Mouse (Mus musculus) adrenal gland (tissue): Measurements from ENCODE around the gene Fgf12.

ENCODE experiments used
- intact Hi-C: fragments of 180-260 bp; cut with DNase I; formaldehyde crosslinking; loops from one replicate; pipeline ENCODE4 v1.15.1; 2025

Gene Fgf12

DNA sequence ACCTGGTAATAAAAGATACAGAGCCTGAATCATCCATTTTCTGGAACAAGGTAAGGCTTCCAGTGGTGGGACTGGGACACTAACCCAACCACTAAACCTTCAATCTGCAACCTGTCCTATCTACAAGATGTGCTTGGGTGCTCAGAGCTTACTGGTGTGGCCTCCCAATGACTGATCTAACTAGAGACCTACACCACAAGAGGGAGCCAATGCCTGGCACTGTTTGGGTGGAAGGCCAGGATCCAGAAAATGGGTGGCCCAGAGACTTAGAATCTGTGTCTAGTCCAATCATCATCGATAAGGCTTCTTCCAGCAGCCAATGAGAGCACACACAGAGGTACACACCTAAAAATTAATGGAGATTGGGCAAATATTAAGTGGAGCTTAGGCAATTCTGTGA is 414.9 kb downstream of the Fgf12 start:
- intact Hi-C loops = loop anchor here (5.0 kb wide), 1 partner anchor 149 kb away; no protein-coding TSS in a partner anchor

DNA sequence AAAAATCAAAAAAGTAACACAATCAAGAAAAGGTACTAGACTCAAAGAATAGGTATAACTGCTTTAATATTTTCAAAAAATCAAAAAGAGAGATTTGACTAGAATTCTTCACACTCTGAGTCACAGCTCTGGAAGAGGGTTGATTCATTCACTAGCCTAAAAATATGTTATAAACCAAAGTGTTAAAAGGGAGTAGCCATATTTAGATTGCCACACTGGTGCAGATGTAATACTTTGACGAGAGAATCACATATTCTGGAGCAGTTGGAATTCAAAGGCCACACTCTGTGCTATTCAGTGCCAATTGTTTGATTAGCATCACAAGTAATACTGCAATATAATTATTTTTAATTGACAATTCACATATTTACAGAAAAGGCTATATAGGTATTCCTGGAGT is 416.2 kb downstream of the Fgf12 start:
- intact Hi-C loops = loop anchor here (5.0 kb wide), 1 partner anchor 151 kb away; no protein-coding TSS in a partner anchor

DNA sequence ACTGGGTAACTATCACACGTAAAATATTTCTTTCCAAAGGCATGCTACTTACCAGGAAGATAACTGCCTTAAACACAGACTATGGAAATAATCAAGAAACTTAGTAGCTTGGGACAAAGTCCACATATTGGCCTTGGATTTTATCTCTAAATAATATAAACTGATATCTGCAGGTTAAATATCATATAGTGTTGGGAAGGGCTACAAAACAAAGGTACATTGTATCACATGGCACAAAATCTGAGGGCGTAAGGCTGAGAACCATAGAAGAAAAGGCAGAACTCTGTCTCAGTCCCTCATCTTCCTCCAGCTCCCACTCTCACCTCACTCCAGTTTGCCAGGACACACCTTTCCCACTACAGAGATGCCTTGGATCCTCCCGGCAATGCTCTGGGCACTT is 417.8 kb downstream of the Fgf12 start:
- intact Hi-C loops = loop anchor here (5.0 kb wide), 1 partner anchor 152 kb away; no protein-coding TSS in a partner anchor

DNA sequence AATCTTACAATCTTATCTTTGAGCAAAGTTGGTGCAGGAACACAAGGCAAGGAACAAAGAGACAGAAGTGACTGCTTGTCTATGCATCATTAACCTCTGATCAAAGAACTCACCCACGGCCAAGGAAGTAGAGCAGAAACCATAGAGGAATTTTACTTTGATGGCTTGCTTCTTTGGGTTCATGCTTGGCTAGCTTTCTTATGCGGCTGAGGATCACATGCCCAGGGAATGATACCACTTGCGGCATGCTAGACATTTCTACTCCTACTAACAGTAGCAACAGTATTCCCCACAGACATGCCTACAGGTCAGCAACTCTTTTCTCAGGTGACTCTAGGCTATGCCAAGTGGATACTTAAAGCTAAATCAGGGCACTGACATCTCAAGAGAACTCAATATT is 429.3 kb downstream of the Fgf12 start:
- intact Hi-C loops = no loop called here

DNA sequence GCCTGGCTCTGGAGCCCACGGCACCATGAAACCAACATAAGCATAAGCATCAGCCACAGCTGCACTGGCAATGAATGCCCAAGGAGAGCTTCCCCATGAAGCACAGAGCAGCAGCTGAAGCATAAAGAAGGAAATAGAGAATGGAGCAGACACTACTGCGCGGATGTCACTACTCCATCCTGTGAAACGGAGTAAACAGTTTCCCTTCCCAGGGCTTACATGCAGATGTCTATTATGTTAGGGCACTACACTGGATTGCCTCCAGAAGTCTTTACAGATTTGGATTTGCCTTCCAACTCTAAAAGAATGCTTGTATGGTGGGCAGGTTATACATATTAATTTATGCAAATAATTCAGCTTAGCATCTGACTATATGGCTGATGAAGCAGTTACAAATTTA is 441.2 kb downstream of the Fgf12 start:
- intact Hi-C loops = no loop called here

DNA sequence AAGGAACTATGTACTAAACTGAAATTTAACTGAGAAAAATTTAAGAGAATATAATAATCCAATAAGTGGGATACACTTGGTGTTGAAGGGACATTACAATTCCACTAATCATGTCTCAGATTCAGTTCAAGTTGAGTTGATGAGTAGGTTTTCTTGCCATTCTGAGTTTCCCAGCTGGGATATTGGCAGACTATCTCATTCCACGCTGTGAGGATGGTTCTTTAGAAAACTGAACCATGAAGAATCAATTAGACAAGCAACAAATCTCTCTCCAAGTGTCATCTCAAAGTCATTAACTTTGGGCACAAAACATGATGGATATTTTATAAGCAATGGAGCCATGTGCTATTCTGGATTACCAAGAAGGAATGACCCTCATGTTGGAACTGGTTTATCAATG is 449.0 kb downstream of the Fgf12 start:
- intact Hi-C loops = no loop called here

DNA sequence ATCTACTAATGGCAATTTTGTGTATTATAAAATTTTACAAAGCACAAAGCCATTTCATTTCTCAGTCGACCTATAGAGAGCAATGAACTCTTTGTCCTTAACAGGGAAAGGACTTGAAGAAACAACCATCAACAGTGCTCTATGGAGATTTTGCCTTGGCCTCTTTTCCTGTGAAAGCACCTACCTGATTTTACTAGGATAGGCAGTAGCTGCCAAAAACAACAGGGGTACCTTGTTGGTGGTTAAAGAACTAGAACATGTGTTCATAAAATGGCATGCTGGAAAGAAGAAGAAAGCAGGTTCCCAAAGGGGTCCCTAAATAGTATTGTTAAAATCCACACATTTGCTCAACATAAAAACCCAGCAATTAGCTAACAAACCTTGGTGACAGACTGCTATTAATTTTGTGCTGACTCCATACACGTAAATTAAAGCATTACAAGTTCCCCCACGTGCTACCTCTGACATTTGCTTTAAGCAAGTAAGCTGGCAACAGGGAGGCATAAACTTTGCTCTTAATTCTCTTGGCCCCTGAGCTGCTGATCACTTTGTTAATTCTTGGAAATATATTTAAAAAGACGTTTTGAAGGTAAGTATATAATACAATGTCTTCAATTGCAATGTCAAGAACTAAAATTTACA is 463.1 kb downstream of the Fgf12 start:
- intact Hi-C loops = no loop called here

DNA sequence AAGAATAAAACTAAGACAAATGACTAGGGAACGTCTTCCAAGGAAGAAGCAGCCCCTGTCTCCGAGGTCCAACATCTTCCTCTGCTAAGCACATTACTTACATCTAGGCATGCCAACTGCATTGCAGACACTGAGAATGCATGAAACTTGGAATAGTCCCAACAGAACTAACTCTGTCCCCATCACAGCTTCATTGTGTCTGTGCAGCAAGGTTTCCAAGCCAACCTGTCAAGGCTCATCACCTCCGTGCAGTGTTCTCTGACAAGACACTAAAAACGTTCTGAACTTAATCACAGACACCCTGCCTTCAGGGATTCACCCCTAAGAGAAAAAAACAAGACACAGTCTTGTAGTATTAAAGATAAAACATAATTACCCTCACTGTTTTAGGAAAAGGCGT is 495.0 kb downstream of the Fgf12 start:
- intact Hi-C loops = no loop called here

DNA sequence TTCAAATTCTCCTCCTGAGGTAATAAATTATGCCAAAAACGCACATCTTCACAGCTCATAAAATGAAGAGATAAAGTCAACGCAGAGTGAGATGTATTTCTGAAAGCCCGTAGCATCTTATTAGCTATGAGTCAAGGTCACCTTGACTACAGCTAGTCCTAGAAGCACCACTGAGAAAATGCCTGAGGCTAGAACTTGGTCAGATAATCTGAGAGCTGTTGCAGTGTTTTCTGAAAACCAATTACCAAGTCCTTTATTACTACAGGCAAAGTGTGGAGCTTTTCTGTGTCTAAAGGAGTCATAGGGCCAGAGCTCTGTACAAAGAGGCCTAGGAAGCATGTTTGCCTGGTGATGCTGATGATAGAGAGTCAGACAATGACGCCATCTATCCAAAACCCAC is 498.6 kb downstream of the Fgf12 start:
- intact Hi-C loops = no loop called here

DNA sequence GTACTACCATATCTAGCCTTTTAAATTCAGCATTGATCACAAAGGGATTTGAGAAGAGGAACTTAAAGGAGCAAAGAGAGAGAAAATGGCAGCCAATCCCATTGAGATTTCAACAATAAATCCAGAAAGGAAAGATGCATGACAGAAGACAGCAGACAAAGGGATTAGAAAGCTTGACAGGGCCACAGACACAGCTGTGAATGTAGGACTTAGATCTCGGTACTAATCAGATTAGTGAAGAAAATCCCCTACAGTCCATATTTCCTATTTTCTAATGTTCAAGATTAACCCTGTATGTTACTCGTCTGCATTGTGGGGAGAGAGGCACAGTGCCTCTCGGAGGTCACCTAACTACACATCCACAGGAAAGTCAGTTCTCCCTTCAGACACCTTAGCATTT is 500.9 kb downstream of the Fgf12 start:
- intact Hi-C loops = no loop called here

DNA sequence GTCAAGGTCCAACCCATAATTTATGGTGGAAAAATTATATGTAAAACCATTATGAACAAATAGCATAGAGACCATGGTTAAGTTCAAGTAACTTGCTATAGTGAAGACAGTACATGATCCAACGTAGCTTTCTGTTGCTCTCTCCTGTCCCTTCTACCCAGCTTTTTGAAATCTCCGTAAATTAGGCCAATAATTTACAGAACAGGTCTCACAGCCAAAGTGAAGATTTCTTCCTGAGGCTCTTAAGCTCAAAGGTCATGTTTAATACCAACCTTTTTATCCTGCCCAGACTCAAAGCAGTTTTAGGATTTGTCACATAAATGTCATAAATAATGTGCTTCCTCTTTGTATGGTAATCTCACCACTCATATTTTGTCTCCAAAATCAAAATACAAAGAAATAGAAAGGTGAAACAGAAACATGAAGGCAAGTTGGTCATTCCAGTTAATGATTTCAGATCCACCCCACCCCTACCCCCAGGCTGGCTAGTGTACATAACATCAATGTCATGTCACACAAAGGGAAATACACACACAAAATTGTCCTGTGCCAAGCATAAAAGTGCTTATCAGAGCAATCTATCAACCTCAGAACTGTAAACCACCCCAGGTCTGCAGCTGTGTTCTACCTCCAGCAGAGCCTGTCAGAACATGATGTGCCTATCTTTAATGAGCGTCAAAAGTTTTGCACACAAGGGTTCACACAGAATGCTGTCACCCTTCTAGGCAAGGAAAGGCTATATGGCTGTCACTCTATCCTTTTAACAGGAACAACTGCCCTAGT is 509.8 kb downstream of the Fgf12 start:
- intact Hi-C loops = no loop called here

DNA sequence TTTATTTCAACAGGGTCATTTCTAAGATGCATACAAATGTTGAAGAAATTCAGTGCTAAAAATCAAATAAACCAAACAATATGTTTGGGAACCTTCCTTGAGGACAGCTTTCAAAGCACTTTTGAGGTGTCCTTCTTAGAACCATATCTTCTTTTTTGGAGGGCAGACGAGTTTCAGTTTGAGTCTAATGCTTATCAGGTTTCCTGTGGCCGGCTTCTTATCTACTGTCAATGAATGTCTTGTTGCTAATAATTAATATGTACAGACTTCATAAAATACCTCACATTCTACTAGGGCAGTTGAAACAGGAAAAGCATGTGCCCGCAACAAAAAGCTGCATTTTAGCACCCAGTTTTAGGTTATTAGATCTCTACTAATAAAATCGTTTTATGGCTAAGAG is 513.5 kb downstream of the Fgf12 start:
- intact Hi-C loops = no loop called here

DNA sequence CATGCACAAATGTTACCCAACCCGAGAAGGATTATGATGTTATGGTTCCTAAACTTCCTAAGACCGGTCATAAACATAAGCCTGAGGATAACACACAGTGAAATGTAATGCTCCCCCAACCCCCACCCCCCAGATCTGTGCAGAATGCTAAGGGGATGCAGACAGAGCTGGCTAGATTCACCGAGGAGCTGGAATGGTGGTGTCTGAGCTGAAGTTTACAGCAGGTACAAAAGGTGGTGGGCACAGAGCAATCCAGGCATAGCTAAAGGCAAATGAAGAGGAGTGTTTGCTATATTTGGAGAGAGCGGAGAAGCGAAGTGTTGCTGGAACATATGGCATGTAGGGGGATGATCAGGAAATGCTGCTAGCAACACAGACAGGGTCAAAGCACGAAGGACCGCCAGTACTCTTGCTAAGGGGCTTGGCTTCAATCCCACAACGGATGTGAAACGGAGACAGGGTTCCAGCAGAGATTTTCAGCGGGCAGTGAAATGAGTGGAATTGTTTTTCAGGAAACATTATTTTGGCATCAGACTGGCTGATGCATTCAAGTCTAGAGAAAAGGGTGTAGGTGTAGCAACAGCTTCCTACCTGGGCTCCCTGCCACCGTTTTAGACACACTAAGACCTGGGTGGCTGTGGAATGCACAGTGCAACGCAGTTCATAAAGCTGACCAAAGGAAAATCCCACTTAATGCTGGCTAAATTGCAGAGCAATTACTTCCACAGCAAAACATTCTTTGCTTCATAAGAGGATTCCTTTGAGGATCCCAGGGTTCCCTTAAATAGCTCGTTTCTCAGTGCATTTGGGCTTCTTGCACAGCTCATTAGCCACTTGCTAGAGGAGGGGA is 514.6 kb downstream of the Fgf12 start:
- intact Hi-C loops = no loop called here

DNA sequence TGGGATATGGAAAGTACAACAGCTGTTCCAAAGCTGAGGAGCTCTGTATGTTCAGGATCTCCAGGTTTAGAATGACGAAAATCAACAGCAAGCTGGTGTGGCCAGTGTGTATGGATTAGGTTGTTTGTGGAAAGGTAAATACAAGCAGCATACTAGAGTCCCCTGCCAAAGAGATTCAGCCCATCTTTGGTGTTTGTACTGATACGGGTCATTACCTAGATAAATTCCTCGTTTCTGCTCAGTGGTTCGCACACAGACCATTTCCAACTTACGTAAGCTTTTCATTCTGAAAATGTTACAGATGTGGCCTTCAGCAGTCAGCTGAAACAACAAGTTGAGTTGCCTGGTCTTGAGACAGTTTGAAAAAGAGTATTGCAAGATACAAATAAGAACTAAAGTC is 536.9 kb downstream of the Fgf12 start:
- intact Hi-C loops = no loop called here

DNA sequence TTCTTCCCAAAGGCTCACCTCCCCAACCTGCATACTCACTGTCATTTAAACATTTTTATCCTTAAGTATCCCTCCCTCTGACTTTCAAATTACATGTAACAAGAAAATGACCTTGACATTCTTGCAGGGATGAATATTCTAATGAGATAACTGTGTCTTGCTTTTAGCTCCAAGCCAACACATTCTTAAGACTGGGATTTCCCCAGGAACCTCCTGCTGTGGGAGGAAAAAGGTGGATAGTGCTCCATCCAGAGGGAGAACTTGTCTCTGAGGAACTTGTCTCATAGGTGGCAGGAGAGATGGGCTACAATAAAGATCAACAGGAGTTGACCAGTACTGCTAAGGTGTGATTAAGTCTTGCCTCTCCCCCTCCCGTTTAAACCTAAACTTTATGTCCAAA is 540.5 kb downstream of the Fgf12 start:
- intact Hi-C loops = no loop called here

DNA sequence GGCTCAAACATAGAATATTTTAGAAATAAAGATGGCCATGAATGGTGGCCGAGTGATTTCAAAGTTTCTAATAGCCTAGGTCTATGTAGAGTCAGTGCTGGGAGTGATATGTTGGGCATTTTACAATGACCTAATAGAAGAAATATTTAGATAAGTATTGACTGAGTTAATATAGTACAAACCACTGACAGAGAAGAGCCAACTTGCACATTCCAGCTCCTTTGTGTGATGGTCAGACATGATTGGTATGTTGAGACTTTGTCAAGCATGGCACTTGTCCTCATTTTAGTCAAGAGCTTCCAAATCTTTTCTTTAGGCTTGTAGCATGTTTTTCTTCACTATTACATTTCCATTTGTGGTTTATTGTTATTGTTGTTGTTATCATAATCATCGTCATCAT is 596.4 kb downstream of the Fgf12 start:
- intact Hi-C loops = no loop called here

DNA sequence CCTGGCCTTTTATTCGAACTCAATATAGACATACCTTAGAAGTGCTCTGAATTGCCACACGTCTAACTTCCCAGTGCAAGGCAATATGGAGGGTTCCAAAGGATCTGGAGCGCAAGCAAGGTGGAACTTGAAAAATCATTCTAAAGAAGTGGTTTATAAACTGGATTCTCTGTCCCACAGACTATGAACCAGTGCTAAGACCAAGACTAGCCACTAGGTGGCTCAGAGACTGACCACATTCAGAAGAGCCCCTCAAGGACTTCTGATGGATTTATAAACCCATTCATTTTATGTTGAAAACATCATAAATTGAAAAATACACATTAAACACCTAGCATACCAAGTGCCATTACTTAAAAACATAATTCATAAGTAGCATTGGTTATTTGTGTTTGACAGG is 611.9 kb downstream of the Fgf12 start:
- intact Hi-C loops = loop anchor here (2.0 kb wide), 1 partner anchor 350 kb away; no protein-coding TSS in a partner anchor

DNA sequence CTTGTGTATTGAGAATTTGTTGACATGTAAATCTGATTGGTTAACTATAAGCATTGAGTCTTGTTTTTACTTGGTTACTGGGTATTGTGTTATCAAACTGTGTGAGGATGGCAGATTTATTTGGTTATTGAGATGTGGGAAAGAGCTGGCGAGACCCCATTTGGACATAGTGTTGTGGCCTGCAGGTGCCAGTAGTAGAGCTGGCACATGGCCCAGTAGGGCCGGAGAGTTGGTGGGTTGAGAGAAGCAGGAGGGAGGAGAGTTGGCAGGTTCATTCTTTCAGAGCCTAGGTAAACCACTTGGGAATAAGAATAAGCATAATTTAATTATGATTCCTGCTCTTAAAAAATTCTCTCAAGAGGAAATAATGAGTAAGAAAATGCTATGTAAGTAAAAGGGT is 625.9 kb downstream of the Fgf12 start:
- intact Hi-C loops = no loop called here
